Mouse (Mus musculus) spleen, embryonic (tissue): ENCODE results near the gene Timm17a.

Experiments used
- CTCF ChIA-PET: fragments of 350-600 bp; sonication (Branson Sonifier 250); formaldehyde crosslinking; loops from one replicate; lab custom pipeline; 2022; lab: Charles Lee

Gene Timm17a

DNA sequence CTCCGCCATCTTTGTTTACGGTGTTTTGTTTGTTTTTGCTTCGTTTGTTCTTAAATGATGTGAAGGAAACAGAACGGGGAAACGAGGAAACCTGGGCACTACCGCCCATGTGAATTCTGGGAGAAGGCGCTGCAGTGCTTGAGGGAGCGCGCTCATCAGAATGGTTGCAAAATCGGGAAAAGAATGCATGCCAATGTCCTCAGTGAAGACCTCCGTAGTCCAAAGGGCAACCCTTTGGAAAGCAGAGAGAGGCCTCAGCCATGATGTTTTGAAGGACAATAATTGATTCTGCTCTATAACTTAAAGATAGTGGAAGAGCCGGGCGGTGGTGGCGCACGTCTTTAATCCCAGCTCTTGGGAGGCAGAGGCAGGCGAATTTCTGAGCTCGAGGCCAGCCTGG, 31.7 kb downstream of the Timm17a start:
- CTCF ChIA-PET = no interaction called here

GRCm38 (mm10) chr1:135280646-135281045, 32.9 kb downstream of the Timm17a start:
- CTCF ChIA-PET = no interaction called here

- CTCF ChIA-PET = no interaction called here
These were observed 42.2 kb downstream of the Timm17a start for GRCm38 (mm10) chr1:135271371-135271770.

DNA sequence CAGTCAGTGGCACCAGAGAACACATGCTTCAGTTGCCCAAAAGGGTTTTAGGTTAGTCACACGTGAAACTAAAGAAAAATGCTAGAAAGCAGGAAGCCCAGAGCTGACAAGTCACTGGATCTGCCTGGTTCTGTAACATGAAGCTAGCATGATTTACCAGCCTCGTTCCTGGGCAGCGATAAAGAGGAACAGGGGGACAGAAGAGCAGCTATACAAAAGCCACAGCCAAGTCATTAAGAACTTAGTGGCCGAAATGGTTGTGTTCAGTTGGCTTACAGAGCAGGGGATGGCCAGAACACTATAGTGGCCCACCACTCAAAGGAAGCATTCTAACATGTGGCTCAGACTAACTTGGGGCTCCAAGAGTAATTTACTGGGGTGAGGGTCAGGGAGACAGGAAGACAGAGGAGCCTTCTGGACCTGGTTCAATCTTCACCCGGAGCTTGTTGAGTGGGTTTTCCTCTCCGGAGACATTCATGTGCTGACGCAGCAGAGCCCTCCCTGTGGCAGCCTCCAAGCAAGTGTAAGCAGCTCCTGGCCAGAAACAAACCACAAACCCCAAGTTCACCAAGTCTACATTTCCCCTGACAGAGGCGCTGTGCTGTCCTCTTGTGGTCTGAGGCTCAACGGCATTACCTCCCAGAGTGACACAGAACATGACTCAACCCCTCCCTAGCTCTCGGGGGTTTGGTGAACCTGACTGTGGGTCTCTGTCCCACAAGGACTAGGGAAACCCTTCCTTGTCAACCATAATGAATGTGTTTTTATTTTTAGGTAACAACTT, 45.7 kb downstream of the Timm17a start:
- CTCF ChIA-PET = no interaction called here

- CTCF ChIA-PET = no interaction called here
These were observed 47.7 kb downstream of the Timm17a start for GRCm38 (mm10) chr1:135265834-135266233.

GRCm38 (mm10) chr1:135263316-135263715, 50.3 kb downstream of the Timm17a start:
- CTCF ChIA-PET = no interaction called here

GRCm38 (mm10) chr1:135262329-135262728, 51.2 kb downstream of the Timm17a start:
- CTCF ChIA-PET = no interaction called here

DNA sequence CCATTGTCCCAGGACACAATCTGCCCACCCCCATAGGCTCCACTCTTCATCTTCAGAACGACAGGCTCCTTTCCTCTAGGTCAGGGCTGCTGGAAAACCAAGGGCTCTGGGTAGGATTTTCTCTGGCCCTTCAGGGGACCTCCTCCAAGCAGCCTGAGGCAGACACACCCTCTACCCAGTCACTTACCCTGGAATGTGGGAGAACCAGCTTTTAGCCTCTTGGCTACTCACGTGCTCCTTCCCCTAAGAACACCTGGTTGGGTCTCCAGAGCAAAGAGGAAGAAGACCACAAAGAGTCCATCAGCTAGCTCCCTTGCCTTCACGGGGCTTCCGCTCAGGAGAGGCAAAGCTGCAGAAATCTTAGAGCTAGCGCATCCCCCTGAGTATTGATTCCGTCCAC, 52.6 kb downstream of the Timm17a start:
- CTCF ChIA-PET = no interaction called here

GRCm38 (mm10) chr1:135259128-135259436, 54.5 kb downstream of the Timm17a start:
- CTCF ChIA-PET = no interaction called here

DNA sequence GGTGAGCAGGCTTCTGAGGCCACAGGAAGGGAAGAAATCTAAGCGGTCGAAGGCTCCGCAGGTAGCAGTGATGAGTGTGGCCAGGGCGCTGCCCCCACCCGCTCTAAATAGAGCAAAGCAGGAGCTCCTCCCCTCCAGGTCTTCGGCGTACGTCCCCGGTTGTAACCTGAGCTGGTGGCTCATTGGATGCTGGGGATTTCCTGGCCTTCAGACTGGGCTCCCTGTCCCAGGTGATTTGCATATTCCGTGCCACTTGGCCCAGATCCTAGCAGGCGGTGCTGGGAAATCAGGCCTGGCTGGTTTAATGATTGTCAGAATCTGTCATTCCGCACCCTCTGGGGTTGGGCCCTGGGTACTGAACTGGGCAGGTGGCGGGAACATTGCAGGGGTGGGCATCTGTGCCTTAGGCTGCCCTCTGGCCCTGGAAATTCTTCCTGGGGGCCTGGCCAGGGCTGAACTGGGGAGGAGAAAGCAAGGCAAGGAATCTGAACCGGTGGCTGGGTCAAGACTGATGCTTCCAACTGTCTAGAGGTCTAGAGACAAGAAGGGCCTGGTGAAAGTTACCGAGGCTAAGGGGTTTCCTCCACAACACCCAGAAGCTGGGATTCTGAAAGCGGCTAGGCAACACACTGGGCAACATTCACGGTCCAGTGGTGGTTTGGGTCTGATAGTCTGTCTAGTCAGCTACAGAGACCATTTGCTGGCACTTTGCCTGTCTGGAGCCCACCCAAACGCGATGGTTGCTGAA, 55.0 kb downstream of the Timm17a start, which contains the start of gene Elf3:
Elf3 (minus strand) TSS at position 189 of the 748 bp plus-strand sequence.
- CTCF ChIA-PET = no interaction called here

- CTCF ChIA-PET = no interaction called here
These were observed 57.3 kb downstream of the Timm17a start for GRCm38 (mm10) chr1:135256299-135256698.

GRCm38 (mm10) chr1:135252854-135253253, 60.7 kb downstream of the Timm17a start:
- CTCF ChIA-PET = no interaction called here

GRCm38 (mm10) chr1:135251405-135251804, 62.2 kb downstream of the Timm17a start:
- CTCF ChIA-PET = interaction anchor here (0.7 kb wide), 1 partner anchor 8 kb away, joined by 3 read pairs; no protein-coding TSS in a partner anchor

DNA sequence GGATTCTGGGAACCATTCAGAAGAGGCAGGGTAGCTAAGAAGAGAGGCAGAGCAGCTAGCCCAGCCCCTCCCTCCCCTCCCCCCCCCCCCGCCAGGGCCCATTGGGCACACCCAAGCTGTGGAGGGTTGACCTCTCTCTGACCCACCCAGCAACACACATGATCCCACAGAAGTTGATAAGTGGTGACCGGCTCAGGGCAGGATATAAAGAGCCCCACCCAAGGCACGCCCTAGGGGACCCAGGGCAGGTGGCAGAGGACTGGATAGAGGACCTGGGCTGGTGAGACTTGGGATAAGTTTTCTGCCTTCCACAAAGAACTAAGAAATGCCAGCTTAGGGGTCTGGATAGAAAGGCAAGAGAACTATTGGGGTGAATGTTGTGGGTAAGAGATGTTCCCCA, 62.9 kb downstream of the Timm17a start:
- CTCF ChIA-PET = no interaction called here

DNA sequence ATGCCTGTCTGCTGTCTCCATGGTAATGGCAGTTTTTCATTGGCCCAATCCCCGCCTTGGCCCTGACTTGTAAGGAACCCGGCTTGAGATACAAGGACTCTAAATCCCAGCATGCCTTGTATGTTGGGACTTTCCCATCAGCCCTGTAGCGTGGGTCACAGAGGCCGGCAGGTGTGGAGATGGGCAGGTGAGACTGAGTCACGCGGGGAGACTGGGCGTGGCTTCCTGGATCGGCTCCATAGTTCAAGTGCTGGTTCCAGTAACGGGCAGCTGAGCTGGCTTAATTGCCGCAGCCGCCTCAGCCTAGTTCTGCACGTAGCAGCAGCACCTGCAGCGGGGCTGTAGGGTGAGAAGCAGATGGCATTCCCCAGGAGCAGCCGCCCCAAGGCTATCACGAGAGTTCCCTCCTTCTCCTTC, 65.1 kb downstream of the Timm17a start:
- CTCF ChIA-PET = no interaction called here
